Mouse (Mus musculus) lung, embryonic 16.5 days (tissue): ENCODE results near the gene Glrx. TPM values are rescaled to one million over a fixed set of nuclear protein-coding genes. Genes with fewer than 3 reads are reported as not detected.
"Not testable (repeated sequence)": the region's sequence is repeated elsewhere in the genome, so short reads cannot be mapped to it uniquely, and the experiment has no call there.

Experiments used
- ATAC-seq: fragments of 200-750 bp; cut with Nextera tagmentation; 2 replicates; pipeline ENCODE4 v1.8.0; 2017; ENCODE audit warnings: low read depth, mild to moderate bottlenecking, moderate library complexity
- H3K27ac ChIP-seq: fragments of 300-500 bp; sonication (generic); 2 replicates; pipeline ENCODE4 v1.5.1; 2014; ENCODE audit warnings: mild to moderate bottlenecking, control low read depth, low read length
- H3K27me3 ChIP-seq: fragments of 300-500 bp; sonication (generic); 2 replicates; pipeline ENCODE4 v1.6.1; 2014; ENCODE audit warnings: low read depth, low read length, mixed read lengths; ENCODE audit not compliant: control insufficient read depth, insufficient read depth
- H3K36me3 ChIP-seq: fragments of 300-500 bp; sonication (generic); 2 replicates; pipeline ENCODE4 v1.6.1; 2014; ENCODE audit warnings: low read length; ENCODE audit not compliant: control insufficient read depth, insufficient read depth
- H3K4me1 ChIP-seq: fragments of 300-500 bp; sonication (generic); replicated peaks from 2 replicates; pipeline ENCODE4 v1.6.1; 2014; ENCODE audit warnings: low read length, mixed read lengths; ENCODE audit not compliant: control insufficient read depth, insufficient read depth
- H3K4me2 ChIP-seq: fragments of 300-500 bp; sonication (generic); 2 replicates; pipeline ENCODE4 v1.6.1; 2014; ENCODE audit warnings: low read depth, low read length, control low read depth
- H3K4me3 ChIP-seq: fragments of 300-500 bp; sonication (generic); 2 replicates; pipeline ENCODE4 v1.5.1; 2014; ENCODE audit warnings: mild to moderate bottlenecking, low read length, control low read depth
- H3K9ac ChIP-seq: fragments of 300-500 bp; sonication (generic); 2 replicates; pipeline ENCODE4 v1.6.1; 2014; ENCODE audit warnings: low read length, control low read depth
- H3K9me3 ChIP-seq: fragments of 300-500 bp; sonication (generic); 2 replicates; pipeline ENCODE4 v1.6.1; 2016; ENCODE audit warnings: low read length; ENCODE audit not compliant: control insufficient read depth
- WGBS: fragments of 180-500 bp; shearing (Covaris S2); extraction: QIAGEN DNeasy Blood & Tissue Kit; methylation state at CpG from one replicate; pipeline ENCODE4 v1.1.7; 2014; 5-methylcytosine and 5-hydroxymethylcytosine counted together
- polyA plus RNA-seq: library from polyadenylated mRNA; unstranded; fragments of >200 nt; fragmentation: Nextera tagmentation; extraction: Ambion mirVana; gene quantifications from 2 replicates; pipeline ENCODE4 v1.2.1, GENCODE M21; 2015

Glrx gene
- polyA plus RNA-seq, 1 experiment from 2014 or later, result 58.0 TPM

- Histone ChIP-seq H3K9ac (no peak overlapping the region), H3K9me3 (no peaks in the 10 kb centered on the region), H3K36me3 (no peaks in the 10 kb centered on the region), H3K27me3 (no peaks in the 10 kb centered on the region), H3K4me3 (no peak overlapping the region), H3K27ac (no peak overlapping the region), H3K4me1 (no peaks in the 10 kb centered on the region), H3K4me2 (no peak overlapping the region)
- whole genome bisulfite sequencing, result 95% methylated on average over 2 of the region's 2 CpGs
- no peak for ATAC-seq
These were observed 22.5 kb upstream of the Glrx start for GRCm38 (mm10) chr13:75817183-75817582.

- H3K4me3 ChIP-seq, result no peak overlapping the region
These were observed 21.2 kb upstream of the Glrx start for GRCm38 (mm10) chr13:75818486-75818885.

DNA sequence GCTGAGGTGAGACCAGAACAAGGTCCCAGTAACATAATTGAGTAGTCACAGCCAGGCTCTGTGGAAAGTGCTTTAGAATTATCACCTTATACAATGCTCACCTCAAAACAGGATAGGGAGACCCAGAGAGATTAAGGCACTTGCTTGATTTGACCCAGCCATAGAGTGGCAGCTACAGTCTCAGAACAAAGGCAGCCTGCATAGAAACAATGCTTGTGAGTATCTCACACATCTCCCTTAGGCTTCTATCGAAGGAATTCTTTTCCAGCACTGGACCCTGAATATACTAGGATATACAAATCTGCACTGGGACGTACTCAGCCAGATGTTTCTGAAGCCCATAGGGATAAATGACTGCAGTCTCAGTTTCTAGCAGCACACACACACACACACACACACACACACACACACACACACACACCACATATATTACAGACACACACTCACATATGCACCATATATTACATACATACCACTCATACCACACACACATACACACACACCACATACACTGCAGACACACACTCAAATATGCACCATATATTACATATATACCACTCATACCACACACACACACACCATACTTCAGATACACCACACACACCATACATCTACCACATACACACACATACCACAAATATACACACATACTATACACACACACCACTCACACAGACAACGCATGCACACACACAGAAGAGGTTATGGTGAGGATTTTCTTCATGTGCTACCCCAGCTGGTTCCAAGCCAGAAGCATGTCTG is 20.5 kb upstream of the Glrx start:
- no peaks in the 10 kb centered on the region for H3K27me3 ChIP-seq
- H3K4me3 ChIP-seq, result no peak overlapping the region
- H3K9ac ChIP-seq, result no peak overlapping the region
- H3K4me2 ChIP-seq, result no peak overlapping the region
- H3K27ac ChIP-seq, result no peak overlapping the region
- no peaks in the 10 kb centered on the region for H3K36me3 ChIP-seq
- WGBS, result 76% methylated on average over 3 of the region's 3 CpGs
- no peaks in the 10 kb centered on the region for H3K4me1 ChIP-seq
- ATAC-seq, result no peak
- H3K9me3 ChIP-seq, result no peaks in the 10 kb centered on the region

More at GRCm38 (mm10) chr13:75818486-75818885, 21.2 kb upstream of the Glrx start:
- H3K9me3 ChIP-seq, result no peaks in the 10 kb centered on the region
- 45% methylated on average over 3 of the region's 3 CpGs for WGBS
- no peaks in the 10 kb centered on the region for H3K36me3 ChIP-seq
- H3K27ac ChIP-seq, result no peak overlapping the region
- no peaks in the 10 kb centered on the region for H3K4me1 ChIP-seq
- H3K9ac ChIP-seq, result no peak overlapping the region
- no peak for ATAC-seq
- H3K27me3 ChIP-seq, result no peaks in the 10 kb centered on the region
- H3K4me2 ChIP-seq, result no peak overlapping the region

- no peaks in the 10 kb centered on the region for H3K4me1 ChIP-seq
- no peak overlapping the region for H3K27ac ChIP-seq
- no peaks in the 10 kb centered on the region for H3K27me3 ChIP-seq
- H3K9me3 ChIP-seq, result no peaks in the 10 kb centered on the region
- H3K4me2 ChIP-seq, result no peak overlapping the region
- ATAC-seq, result no peak
- H3K4me3 ChIP-seq, result no peak overlapping the region
- H3K36me3 ChIP-seq, result no peaks in the 10 kb centered on the region
- no peak overlapping the region for H3K9ac ChIP-seq
These were observed 19.8 kb upstream of the Glrx start for GRCm38 (mm10) chr13:75819898-75820297.

- not testable (repeated sequence) for H3K27ac ChIP-seq, H3K9ac ChIP-seq, H3K4me3 ChIP-seq, H3K4me1 ChIP-seq, H3K36me3 ChIP-seq, ATAC-seq, H3K4me2 ChIP-seq, H3K9me3 ChIP-seq, H3K27me3 ChIP-seq
- 85% methylated on average over 3 of the region's 4 CpGs for WGBS
These were observed 17.3 kb upstream of the Glrx start for GRCm38 (mm10) chr13:75822366-75822765.

DNA sequence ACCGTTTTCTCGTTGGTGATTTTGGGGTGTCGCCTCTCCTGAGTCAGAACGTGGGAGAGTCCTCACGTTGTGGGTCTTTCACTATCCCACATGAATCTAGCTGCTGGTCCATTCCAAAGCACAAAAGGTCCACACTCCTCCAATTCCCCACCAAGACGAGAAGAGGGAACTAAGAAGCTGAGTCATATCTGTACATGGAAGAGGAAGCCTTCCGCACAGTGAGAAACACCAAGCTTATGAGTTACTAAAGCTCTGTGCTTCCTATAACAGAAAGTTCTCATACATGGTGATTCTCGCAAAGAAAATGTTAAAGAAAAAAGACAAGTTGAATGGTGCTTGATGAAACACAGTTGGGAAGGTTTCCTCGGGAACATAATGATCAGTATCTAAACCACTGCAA is 16.5 kb upstream of the Glrx start:
- no peak overlapping the region for H3K9ac ChIP-seq
- H3K36me3 ChIP-seq, result no peaks in the 10 kb centered on the region
- no peak overlapping the region for H3K4me2 ChIP-seq
- WGBS, result 84% methylated on average over 7 of the region's 9 CpGs
- no peaks in the 10 kb centered on the region for H3K27me3 ChIP-seq
- no peak overlapping the region for H3K27ac ChIP-seq
- H3K9me3 ChIP-seq, result no peaks in the 10 kb centered on the region
- no peak for ATAC-seq
- no peak overlapping the region for H3K4me3 ChIP-seq
- H3K4me1 ChIP-seq, result no peaks in the 10 kb centered on the region

DNA sequence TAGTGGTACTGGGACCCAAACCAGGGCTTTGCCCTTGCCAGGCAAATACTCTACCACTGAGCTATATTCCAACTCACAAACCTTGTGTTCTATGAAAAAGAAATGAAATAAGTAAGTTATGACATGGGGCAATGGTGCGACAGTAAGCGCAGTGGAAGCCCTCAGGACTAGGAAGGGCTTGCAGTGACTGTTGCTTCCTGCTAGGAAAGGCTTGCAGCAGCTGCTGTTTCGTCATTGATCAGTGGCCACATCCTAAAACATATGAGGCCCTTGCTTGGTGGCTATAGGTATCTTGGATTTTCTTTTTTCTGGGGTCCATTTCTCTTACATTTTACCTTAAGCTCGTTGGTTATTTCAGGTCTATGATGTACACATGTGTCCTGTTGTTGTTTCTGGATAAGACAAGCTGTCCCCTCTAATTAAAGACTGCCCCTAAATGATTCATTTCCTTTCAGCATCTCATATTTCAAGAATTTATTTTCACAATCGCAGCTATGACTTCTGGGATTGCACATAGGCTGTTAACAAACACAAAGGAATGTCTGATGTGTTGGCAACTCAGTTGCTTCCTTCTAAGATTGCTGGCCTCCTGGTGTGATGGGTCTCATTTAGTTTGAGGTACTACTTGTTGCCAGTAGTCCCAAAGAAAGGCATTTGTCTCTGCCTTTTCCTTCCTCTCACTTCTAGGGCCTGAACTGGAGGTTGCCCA is 14.9 kb upstream of the Glrx start:
- no peak overlapping the region for H3K4me2 ChIP-seq
- H3K4me3 ChIP-seq, result no peak overlapping the region
- H3K27ac ChIP-seq, result no peak overlapping the region
- no peaks in the 10 kb centered on the region for H3K9me3 ChIP-seq
- H3K36me3 ChIP-seq, result no peaks in the 10 kb centered on the region
- H3K9ac ChIP-seq, result no peak overlapping the region
- no peaks in the 10 kb centered on the region for H3K4me1 ChIP-seq
- WGBS, result 78% methylated on average over 5 of the region's 5 CpGs
- no peaks in the 10 kb centered on the region for H3K27me3 ChIP-seq
- ATAC-seq, result no peak

- Histone ChIP-seq H3K4me2 (no peak overlapping the region), H3K9me3 (no peaks in the 10 kb centered on the region), H3K27me3 (no peaks in the 10 kb centered on the region), H3K27ac (no peak overlapping the region), H3K4me1 (no peaks in the 10 kb centered on the region), H3K4me3 (no peak overlapping the region), H3K9ac (no peak overlapping the region), H3K36me3 (no peaks in the 10 kb centered on the region)
- WGBS, result 91% methylated on average over 1 of the region's 1 CpGs
- no peak for ATAC-seq
These were observed 14.3 kb upstream of the Glrx start for GRCm38 (mm10) chr13:75825388-75825787.

GRCm38 (mm10) chr13:75830708-75831107 is 9.0 kb upstream of the Glrx start:
- 83% methylated on average over 1 of the region's 1 CpGs for WGBS
- Histone ChIP-seq H3K9me3 (no peaks in the 10 kb centered on the region), H3K27ac (no peak overlapping the region), H3K4me2 (no peak overlapping the region), H3K27me3 (no peaks in the 10 kb centered on the region), H3K4me3 (no peak overlapping the region), H3K36me3 (no peaks in the 10 kb centered on the region), H3K4me1 (peaks cover 5% of the 10 kb centered on the region; the same call in 1 of the 2 replicates), H3K9ac (no peak overlapping the region)
- ATAC-seq, result no peak
